Mouse (Mus musculus) hematopoietic stem cell, adult 5-6 weeks (primary cell): Measurements from ENCODE around the gene Plxnb1. TPM values are rescaled to one million over a fixed set of nuclear protein-coding genes. Genes with fewer than 3 reads are reported as not detected.
"Not testable (repeated sequence)": the region's sequence is repeated elsewhere in the genome, so short reads cannot be mapped to it uniquely, and the experiment has no call there.

Experiments used
- ATAC-seq, 2 experiments: fragments of 125-278 bp in 1 of 2; replicated peaks in 1 of 2; 2 replicates each; pipeline ENCODE4 v1.8.0; 2016 to 2017; ENCODE audit warnings: inconsistent platforms in 2 of 2, mild to moderate bottlenecking in 2 of 2, moderate number of reproducible peaks in 2 of 2, low read depth in 1 of 2, moderate TSS enrichment in 1 of 2; ENCODE audit not compliant: low FRiP score in 2 of 2, poor library complexity in 2 of 2, severe bottlenecking in 2 of 2, insufficient read depth in 1 of 2, low TSS enrichment in 1 of 2
- total RNA-seq: library from RNA; stranded (forward); fragments of 172-1452, 232-1000 nt; gene quantifications from 2 replicates; pipeline ENCODE4 v1.2.3, GENCODE M21; 2017

The Plxnb1 gene
- total RNA-seq, 1 experiment from 2014 or later, result 0.60 TPM

- no peak for ATAC-seq
Measured at GRCm38 (mm10) chr9:109114276-109114675, 19.1 kb downstream of the Plxnb1 start.

GRCm38 (mm10) chr9:109114871-109115270 lies 19.7 kb downstream of the Plxnb1 start:
- ATAC-seq, result no peak

GRCm38 (mm10) chr9:109116205-109116604 lies 21.0 kb downstream of the Plxnb1 start:
- no peak for ATAC-seq

- ATAC-seq, result no peak
Measured at GRCm38 (mm10) chr9:109118106-109118505, 22.9 kb downstream of the Plxnb1 start.

- no peak for ATAC-seq
Measured at GRCm38 (mm10) chr9:109119571-109119970, 24.4 kb downstream of the Plxnb1 start.

GRCm38 (mm10) chr9:109120956-109121355 lies 25.8 kb downstream of the Plxnb1 start:
- no peak for ATAC-seq

- ATAC-seq, result no peak
Measured at GRCm38 (mm10) chr9:109122553-109123085, 27.4 kb downstream of the Plxnb1 start.

- ATAC-seq, result no peak
Measured at GRCm38 (mm10) chr9:109123266-109123665, 28.1 kb downstream of the Plxnb1 start.

GRCm38 (mm10) chr9:109124164-109124563 lies 29.0 kb downstream of the Plxnb1 start:
- peak in 1 of 2 experiments; percentile 27; a peak in 1 of 4 replicates for ATAC-seq

- ATAC-seq, result no peak
Measured at GRCm38 (mm10) chr9:109125043-109125442, 29.9 kb downstream of the Plxnb1 start.

- no peak for ATAC-seq
Measured at GRCm38 (mm10) chr9:109125481-109125880, 30.3 kb downstream of the Plxnb1 start.

- no peak for ATAC-seq
Measured at GRCm38 (mm10) chr9:109127076-109127475, 31.9 kb downstream of the Plxnb1 start.

GRCm38 (mm10) chr9:109128211-109128610 lies 33.0 kb downstream of the Plxnb1 start:
- ATAC-seq, result no peak

GRCm38 (mm10) chr9:109130076-109130475 lies 34.9 kb downstream of the Plxnb1 start:
- no peak for ATAC-seq

- not testable (repeated sequence) for ATAC-seq
Measured at GRCm38 (mm10) chr9:109140414-109140813, 45.2 kb downstream of the Plxnb1 start.

GRCm38 (mm10) chr9:109161941-109162340 lies 66.8 kb downstream of the Plxnb1 start, which contains the start of gene Fbxw21:
TSS of gene Fbxw21 (minus strand) at chr9:109162041.
- no peak for ATAC-seq

- ATAC-seq, result no peak
Measured at GRCm38 (mm10) chr9:109167316-109167715, 72.1 kb downstream of the Plxnb1 start.
